Mouse (Mus musculus): ENCODE measurements around the gene Rhot1. TPM values are rescaled to one million over a fixed set of nuclear protein-coding genes. Genes with fewer than 3 reads are reported as not detected.

The Rhot1 gene
- 87.7 and 92.2 TPM in 2 replicates for polyA plus RNA-seq (2014; fragmentation: Nextera tagmentation; extraction: Ambion mirVana)

DNA sequence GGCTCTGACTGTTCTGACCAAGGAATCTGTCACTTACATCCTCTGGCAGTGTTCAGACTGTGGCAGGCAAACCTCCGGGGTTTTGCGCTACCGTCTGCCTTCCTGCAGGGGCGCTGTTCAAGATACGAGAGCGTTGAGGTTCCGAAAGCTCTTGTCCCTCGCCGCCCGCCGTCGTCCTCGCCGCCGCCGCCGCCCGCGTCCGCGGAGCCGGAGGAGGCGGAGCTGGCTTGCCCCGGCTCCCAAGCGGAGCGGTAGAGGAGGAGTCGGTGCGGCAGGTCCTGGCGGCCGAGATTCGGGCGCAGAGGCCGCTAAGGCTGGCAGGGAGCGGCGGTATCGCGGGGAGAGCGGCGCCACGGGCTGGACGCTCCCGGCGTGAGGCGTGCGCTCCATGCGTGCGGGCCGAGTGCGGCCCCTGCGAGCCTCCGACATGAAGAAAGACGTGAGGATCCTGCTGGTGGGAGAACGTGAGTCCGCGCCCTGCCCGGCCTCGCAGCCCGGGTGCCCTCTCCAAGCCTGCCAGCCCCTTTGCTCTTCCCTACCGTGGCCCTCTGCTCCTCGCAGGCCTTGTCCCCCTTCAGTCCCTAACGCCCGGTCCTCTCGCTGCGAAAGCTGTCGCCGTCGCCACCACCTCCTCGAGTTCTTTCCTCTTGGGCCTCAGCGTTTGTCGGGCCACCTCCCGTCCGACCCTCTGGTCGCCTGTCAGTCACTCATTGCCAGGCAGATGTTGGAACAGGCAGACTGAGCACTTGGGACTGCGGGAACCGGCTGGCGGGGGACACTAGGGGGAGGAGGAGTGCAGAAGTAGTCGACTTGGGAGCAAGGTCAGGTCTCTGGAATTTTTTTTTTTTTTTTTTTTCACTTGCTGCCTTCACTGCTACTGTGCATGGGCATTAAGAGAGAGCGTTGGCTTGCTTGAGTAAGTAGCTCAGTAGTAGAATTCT lies at the start of gene Rhot1:
TSS of gene Rhot1 (plus strand) at position 160 of the 941 bp plus-strand sequence.
- H3K36me3 ChIP-seq (ENCODE audit: control insufficient read depth, insufficient read depth, low read length), result no peaks in the 10 kb centered on the region
- H3K9ac ChIP-seq (replicated peaks; ENCODE audit: low read depth, low read length), result peak within 1 kb of the TSS; percentile 95
- peak within 1 kb of the TSS; percentile 65 for H3K4me2 ChIP-seq (ENCODE audit: low read depth, low read length)
- H3K27ac ChIP-seq (ENCODE audit: low read depth, low read length), result peak within 1 kb of the TSS; percentile 89
- WGBS, result under 1% methylated on average over 69 of the region's 78 CpGs
- peak; percentile 95 for ATAC-seq (ENCODE audit: low read depth)
- no peaks in the 10 kb centered on the region for H3K9me3 ChIP-seq (ENCODE audit: control insufficient read depth, low read length)
- H3K4me1 ChIP-seq (ENCODE audit: control insufficient read depth, insufficient read depth, low read length), result peaks cover 8% of the 10 kb centered on the region
- H3K4me3 ChIP-seq (ENCODE audit: low read depth, low read length), result peak within 1 kb of the TSS; percentile 97
- H3K27me3 ChIP-seq (ENCODE audit: control insufficient read depth, insufficient read depth, low read length), result no peaks in the 10 kb centered on the region

DNA sequence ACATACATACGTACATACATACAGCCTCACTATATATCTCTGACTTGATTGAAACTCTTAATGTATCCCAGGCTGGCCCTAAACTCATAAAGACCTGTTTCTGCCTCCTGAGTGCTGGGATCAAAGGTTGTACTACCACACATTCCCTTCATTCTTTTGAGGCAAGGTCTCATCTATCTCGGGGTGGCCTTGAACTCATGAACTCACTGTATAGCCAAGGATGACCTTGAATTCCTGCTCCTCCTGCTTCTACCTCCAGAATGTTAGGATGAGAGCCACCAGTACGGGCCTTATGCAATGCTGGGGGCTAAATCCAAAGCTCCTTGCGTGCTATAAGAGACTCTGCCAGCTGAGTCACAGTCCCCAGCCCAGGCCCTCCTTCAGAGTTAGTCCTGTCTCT lies 47.8 kb upstream of the Rhot1 start:
- ATAC-seq (ENCODE audit: low read depth), result no peak
- peaks cover under 1% of the 10 kb centered on the region; the same call in 1 of the 2 replicates for H3K27me3 ChIP-seq (ENCODE audit: control insufficient read depth, insufficient read depth, low read length)
- no peaks in the 10 kb centered on the region for H3K9me3 ChIP-seq (ENCODE audit: control insufficient read depth, low read length)
- H3K36me3 ChIP-seq (ENCODE audit: control insufficient read depth, insufficient read depth, low read length), result no peaks in the 10 kb centered on the region
- no peak overlapping the region for H3K4me3 ChIP-seq (ENCODE audit: low read depth, low read length)
- H3K4me1 ChIP-seq (ENCODE audit: control insufficient read depth, insufficient read depth, low read length), result no peaks in the 10 kb centered on the region
- H3K9ac ChIP-seq (replicated peaks; ENCODE audit: low read depth, low read length), result no peak overlapping the region
- 80% methylated on average over 4 of the region's 4 CpGs for WGBS
- H3K4me2 ChIP-seq (ENCODE audit: low read depth, low read length), result no peak overlapping the region
- no peak overlapping the region for H3K27ac ChIP-seq (ENCODE audit: low read depth, low read length)

GRCm38 (mm10) chr11:80163362-80164116 lies 45.3 kb upstream of the Rhot1 start:
- WGBS, result 70% methylated on average over 7 of the region's 7 CpGs
- no peak for ATAC-seq (ENCODE audit: low read depth)
- H3K27ac ChIP-seq (ENCODE audit: low read depth, low read length), result no peak overlapping the region
- H3K27me3 ChIP-seq (ENCODE audit: control insufficient read depth, insufficient read depth, low read length), result no peaks in the 10 kb centered on the region
- H3K9ac ChIP-seq (replicated peaks; ENCODE audit: low read depth, low read length), result no peak overlapping the region
- H3K4me2 ChIP-seq (ENCODE audit: low read depth, low read length), result no peak overlapping the region
- H3K4me1 ChIP-seq (ENCODE audit: control insufficient read depth, insufficient read depth, low read length), result no peaks in the 10 kb centered on the region
- H3K36me3 ChIP-seq (ENCODE audit: control insufficient read depth, insufficient read depth, low read length), result no peaks in the 10 kb centered on the region
- no peaks in the 10 kb centered on the region for H3K9me3 ChIP-seq (ENCODE audit: control insufficient read depth, low read length)
- H3K4me3 ChIP-seq (ENCODE audit: low read depth, low read length), result no peak overlapping the region

DNA sequence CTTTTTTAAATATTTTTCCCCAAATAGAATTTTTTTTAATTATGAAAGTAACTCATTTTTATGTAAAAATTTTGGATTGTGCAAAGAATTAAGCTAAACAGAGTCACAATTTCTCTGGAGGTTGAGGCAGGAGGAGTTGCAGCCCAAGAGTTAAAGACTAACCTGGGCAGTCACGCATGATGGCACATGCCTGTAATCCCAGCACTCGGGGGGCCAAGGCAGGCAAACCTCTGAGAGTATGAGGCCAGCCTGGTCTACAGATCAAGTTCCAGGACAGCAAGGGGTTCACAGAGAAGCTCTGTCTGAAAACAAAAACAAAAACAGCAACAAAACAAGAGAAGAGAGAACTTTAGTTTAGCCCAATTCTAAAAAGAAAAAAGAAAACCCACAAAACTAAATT lies 44.6 kb upstream of the Rhot1 start:
- H3K36me3 ChIP-seq (ENCODE audit: control insufficient read depth, insufficient read depth, low read length), result no peaks in the 10 kb centered on the region
- no peaks in the 10 kb centered on the region for H3K4me1 ChIP-seq (ENCODE audit: control insufficient read depth, insufficient read depth, low read length)
- H3K4me2 ChIP-seq (ENCODE audit: low read depth, low read length), result no peak overlapping the region
- WGBS, result 63% methylated on average over 2 of the region's 2 CpGs
- ATAC-seq (ENCODE audit: low read depth), result no peak
- no peak overlapping the region for H3K4me3 ChIP-seq (ENCODE audit: low read depth, low read length)
- H3K27me3 ChIP-seq (ENCODE audit: control insufficient read depth, insufficient read depth, low read length), result no peaks in the 10 kb centered on the region
- H3K27ac ChIP-seq (ENCODE audit: low read depth, low read length), result no peak overlapping the region
- no peaks in the 10 kb centered on the region for H3K9me3 ChIP-seq (ENCODE audit: control insufficient read depth, low read length)
- no peak overlapping the region for H3K9ac ChIP-seq (replicated peaks; ENCODE audit: low read depth, low read length)

GRCm38 (mm10) chr11:80168121-80168520 lies 40.7 kb upstream of the Rhot1 start:
- no peak for ATAC-seq (ENCODE audit: low read depth)
- Histone ChIP-seq H3K4me3 (ENCODE audit: low read depth, low read length) (no peak overlapping the region), H3K27me3 (ENCODE audit: control insufficient read depth, insufficient read depth, low read length) (no peaks in the 10 kb centered on the region), H3K27ac (ENCODE audit: low read depth, low read length) (no peak overlapping the region), H3K4me1 (ENCODE audit: control insufficient read depth, insufficient read depth, low read length) (no peaks in the 10 kb centered on the region), H3K9ac (replicated peaks; ENCODE audit: low read depth, low read length) (no peak overlapping the region), H3K36me3 (ENCODE audit: control insufficient read depth, insufficient read depth, low read length) (no peaks in the 10 kb centered on the region), H3K4me2 (ENCODE audit: low read depth, low read length) (no peak overlapping the region), H3K9me3 (ENCODE audit: control insufficient read depth, low read length) (no peaks in the 10 kb centered on the region)
- WGBS, result 90% methylated on average over 9 of the region's 9 CpGs

DNA sequence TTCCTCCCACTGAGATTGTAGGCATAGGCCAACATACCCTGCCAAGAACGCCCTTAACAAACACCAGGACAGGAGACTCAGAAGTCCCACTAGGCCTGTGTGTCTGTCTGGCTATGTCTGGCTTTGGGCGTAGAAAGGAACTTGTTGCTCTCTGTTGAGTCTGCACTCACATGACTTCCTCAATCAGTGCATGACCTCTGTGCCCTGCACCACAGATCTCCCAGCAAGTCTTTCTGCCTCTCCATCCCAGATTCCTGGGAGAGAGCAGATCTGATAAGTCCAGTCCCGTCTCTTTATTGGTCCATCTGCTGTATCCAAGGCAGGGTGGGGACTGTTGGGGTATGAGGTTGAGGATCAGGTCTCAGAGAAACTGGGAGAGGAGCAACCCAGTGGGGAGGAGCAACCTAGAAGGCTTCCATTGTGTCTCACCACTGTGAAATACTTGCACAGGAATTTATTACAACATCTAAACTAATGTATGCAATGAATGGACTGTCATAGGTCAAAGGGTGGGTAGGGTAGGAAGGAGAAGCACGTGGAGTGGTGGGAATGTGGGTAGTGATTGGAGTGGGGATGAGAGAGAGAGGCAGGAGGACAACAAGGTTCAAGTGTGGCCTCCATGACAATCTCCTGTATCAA lies 40.1 kb upstream of the Rhot1 start:
- H3K27me3 ChIP-seq (ENCODE audit: control insufficient read depth, insufficient read depth, low read length), result no peaks in the 10 kb centered on the region
- no peaks in the 10 kb centered on the region for H3K36me3 ChIP-seq (ENCODE audit: control insufficient read depth, insufficient read depth, low read length)
- no peak for ATAC-seq (ENCODE audit: low read depth)
- WGBS, result 71% methylated on average over 4 of the region's 4 CpGs
- no peaks in the 10 kb centered on the region for H3K9me3 ChIP-seq (ENCODE audit: control insufficient read depth, low read length)
- no peak overlapping the region for H3K9ac ChIP-seq (replicated peaks; ENCODE audit: low read depth, low read length)
- H3K4me1 ChIP-seq (ENCODE audit: control insufficient read depth, insufficient read depth, low read length), result no peaks in the 10 kb centered on the region
- H3K27ac ChIP-seq (ENCODE audit: low read depth, low read length), result no peak overlapping the region
- H3K4me2 ChIP-seq (ENCODE audit: low read depth, low read length), result no peak overlapping the region
- no peak overlapping the region for H3K4me3 ChIP-seq (ENCODE audit: low read depth, low read length)

DNA sequence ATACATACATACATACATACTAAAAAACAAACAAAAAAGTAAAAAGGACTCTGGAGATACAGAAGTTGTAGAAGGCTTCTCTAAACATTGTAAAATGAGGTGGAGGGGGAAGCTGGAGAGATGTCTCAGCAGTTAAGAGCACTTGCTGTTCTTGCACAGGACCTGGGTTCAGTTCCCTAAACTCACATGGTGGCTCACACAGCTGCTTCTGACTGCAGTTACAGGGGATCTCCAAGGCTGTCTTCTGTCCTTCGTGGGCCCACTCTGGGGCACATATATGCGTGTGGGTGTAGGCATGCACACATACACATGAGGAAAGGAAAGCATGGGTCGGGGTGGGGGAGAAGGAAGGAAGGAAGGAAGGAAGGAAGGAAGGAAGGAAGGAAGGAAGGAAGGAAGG lies 39.2 kb upstream of the Rhot1 start:
- no peak for ATAC-seq (ENCODE audit: low read depth)
- H3K4me2 ChIP-seq (ENCODE audit: low read depth, low read length), result no peak overlapping the region
- no peaks in the 10 kb centered on the region for H3K9me3 ChIP-seq (ENCODE audit: control insufficient read depth, low read length)
- H3K4me3 ChIP-seq (ENCODE audit: low read depth, low read length), result no peak overlapping the region
- no peak overlapping the region for H3K27ac ChIP-seq (ENCODE audit: low read depth, low read length)
- WGBS, result 87% methylated on average over 3 of the region's 3 CpGs
- no peaks in the 10 kb centered on the region for H3K27me3 ChIP-seq (ENCODE audit: control insufficient read depth, insufficient read depth, low read length)
- no peaks in the 10 kb centered on the region for H3K4me1 ChIP-seq (ENCODE audit: control insufficient read depth, insufficient read depth, low read length)
- no peaks in the 10 kb centered on the region for H3K36me3 ChIP-seq (ENCODE audit: control insufficient read depth, insufficient read depth, low read length)
- no peak overlapping the region for H3K9ac ChIP-seq (replicated peaks; ENCODE audit: low read depth, low read length)

DNA sequence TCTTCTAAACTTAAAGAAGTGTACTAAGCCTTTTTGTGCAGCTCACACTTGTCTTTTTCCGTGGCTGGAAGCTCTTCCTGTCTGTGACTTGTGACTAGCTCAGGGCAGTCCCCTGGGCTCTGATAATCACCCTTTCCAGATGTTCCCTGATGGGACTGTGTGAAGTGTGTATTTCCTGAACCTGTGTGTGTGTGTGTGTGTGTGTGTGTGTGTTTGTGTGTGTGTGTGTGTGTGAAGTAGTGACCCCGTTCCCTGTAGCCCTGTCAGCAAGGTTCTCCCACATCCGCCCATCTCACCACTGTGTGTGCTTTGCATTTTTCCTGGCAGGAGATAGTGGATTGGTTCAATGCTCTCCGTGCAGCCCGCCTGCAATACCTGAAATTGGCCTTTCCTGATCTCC lies 38.5 kb upstream of the Rhot1 start:
- no peaks in the 10 kb centered on the region for H3K36me3 ChIP-seq (ENCODE audit: control insufficient read depth, insufficient read depth, low read length)
- H3K27me3 ChIP-seq (ENCODE audit: control insufficient read depth, insufficient read depth, low read length), result no peaks in the 10 kb centered on the region
- no peaks in the 10 kb centered on the region for H3K4me1 ChIP-seq (ENCODE audit: control insufficient read depth, insufficient read depth, low read length)
- no peak overlapping the region for H3K9ac ChIP-seq (replicated peaks; ENCODE audit: low read depth, low read length)
- H3K9me3 ChIP-seq (ENCODE audit: control insufficient read depth, low read length), result no peaks in the 10 kb centered on the region
- no peak overlapping the region for H3K27ac ChIP-seq (ENCODE audit: low read depth, low read length)
- 80% methylated on average over 5 of the region's 5 CpGs for WGBS
- no peak for ATAC-seq (ENCODE audit: low read depth)
- no peak overlapping the region for H3K4me3 ChIP-seq (ENCODE audit: low read depth, low read length)
- H3K4me2 ChIP-seq (ENCODE audit: low read depth, low read length), result no peak overlapping the region
